Mouse (Mus musculus) ES-E14 (cell line): ENCODE measurements at regions not wholly inside any gene's neighbourhood (a gene's known extent, or its start where the extent isn't known, plus 50 kb on each side); places are given as distances from the start of the nearest gene placed in this dataset.

Source experiments
- CHD2 ChIP-seq: IDR thresholded peaks from 2 replicates; pipeline ENCODE4 v1.6.1; 2014; ENCODE audit warnings: mild to moderate bottlenecking, low read depth, low read length, inconsistent platforms
- HCFC1 ChIP-seq: IDR thresholded peaks from 2 replicates; pipeline ENCODE4 v1.6.1; 2012; ENCODE audit warnings: low read length, inconsistent platforms, borderline replicate concordance; ENCODE audit not compliant: insufficient read depth
- ZNF384 ChIP-seq: IDR thresholded peaks from 2 replicates; pipeline ENCODE4 v1.6.1; 2012; ENCODE audit warnings: low read depth, low read length, inconsistent platforms

GRCm38 (mm10) chr4:7251641-7252040, 987.2 kb downstream of the Car8 start:
- TF ChIP-seq ZNF384: no peak
- TF ChIP-seq CHD2: no peak
- TF ChIP-seq HCFC1: no peak
